In genomic region chr2:129401803-129402202, GRCm38 (mm10) we compare ENCODE assay signal across 19 mouse cellular contexts. TPM values are rescaled to one million over a fixed set of nuclear protein-coding genes. Genes with fewer than 3 reads are reported as not detected.
DNase-seq lines count a peak whose midpoint lies in the region; ATAC-seq lines count a peak whose summit lies in the region.
"Had no signal": no experiment of that assay in that cellular context is flagged by ENCODE, and none has a peak within 500 bp of the region (broad histone marks: within the 10 kb centered on the region; RNA-seq: fewer than 3 reads in every experiment).

No protein-coding gene starts in this region.

- ATAC-seq in granulocyte monocyte progenitor cell, adult 5-6 weeks (replicated peaks; ENCODE audit: poor library complexity, severe bottlenecking): 0 out of 2 replicates have a peak, but pooled peaks have one; percentile 33
- peak; percentile 60; the same call in 1 of the 2 replicates for ATAC-seq in neutrophil, adult 5-6 weeks (ENCODE audit: extremely low read depth, insufficient number of reproducible peaks, low FRiP score, poor library complexity, severe bottlenecking)
- ATAC-seq: activated CD4-positive, CD25-positive, alpha-beta regulatory T cell, adult 4 months; CD4-positive, CD25-positive, alpha-beta regulatory T cell, adult 4 months; forebrain, embryonic 13.5 days; forebrain, embryonic 15.5 days; Patski had no signal

- peak; percentile 31 for DNase-seq in heart, adult 11 months
- no peak for DNase-seq in heart, postnatal 4 days
- DNase-seq in lung, postnatal 25 days (ENCODE audit: low spot score): no peak
- DNase-seq: adrenal gland, adult 8-10 months; adrenal gland, postnatal 14 days; adrenal gland, postnatal 36 days; B cell, adult 2 months; cerebellum, adult 11-12 months; cerebellum, adult 2 months; cerebellum, adult 9-10 months; cerebellum, postnatal 10 days; cerebellum, postnatal 25 days had no signal

RNA-seq across cellular contexts. Expression of gene Il1b, which starts 30.9 kb away (rescaled TPM):
- total RNA-seq in heart, postnatal 4 days (2021): under 1 TPM in 1 of 2 experiments, not detected in 1; 0.25 TPM
- not detected in 2 replicates for total RNA-seq in granulocyte monocyte progenitor cell, adult 5-6 weeks (2014; fragmentation: Nextera tagmentation)
- 0.52 and 4.5 TPM in 2 replicates for total RNA-seq in granulocyte monocyte progenitor cell, adult 5-6 weeks (2017)
- 7,111 and 7,665 TPM in 2 replicates for total RNA-seq in neutrophil, adult 5-6 weeks (2017)

Comparison
In these comparisons a context has a peak if more than half of its experiments do, and no peak if none do; other contexts are left out.
1. RNA of gene Il1b, which starts 30.9 kb away (total RNA-seq): 7,111 to 7,665 TPM in neutrophil, adult 5-6 weeks; 0.52 to 4.5 TPM in granulocyte monocyte progenitor cell, adult 5-6 weeks and 0.25 TPM in heart, postnatal 4 days; every median in the first group is over 1,000 times any median in the second.